Mouse (Mus musculus) ovary, postnatal 36 days (tissue): ENCODE data around the gene Aptx.

Experiments used
- DNase-seq: peaks from one replicate; pipeline ENCODE4 v3.0.0; 2022; ENCODE audit warnings: low spot score, mixed read lengths

Aptx gene

DNA sequence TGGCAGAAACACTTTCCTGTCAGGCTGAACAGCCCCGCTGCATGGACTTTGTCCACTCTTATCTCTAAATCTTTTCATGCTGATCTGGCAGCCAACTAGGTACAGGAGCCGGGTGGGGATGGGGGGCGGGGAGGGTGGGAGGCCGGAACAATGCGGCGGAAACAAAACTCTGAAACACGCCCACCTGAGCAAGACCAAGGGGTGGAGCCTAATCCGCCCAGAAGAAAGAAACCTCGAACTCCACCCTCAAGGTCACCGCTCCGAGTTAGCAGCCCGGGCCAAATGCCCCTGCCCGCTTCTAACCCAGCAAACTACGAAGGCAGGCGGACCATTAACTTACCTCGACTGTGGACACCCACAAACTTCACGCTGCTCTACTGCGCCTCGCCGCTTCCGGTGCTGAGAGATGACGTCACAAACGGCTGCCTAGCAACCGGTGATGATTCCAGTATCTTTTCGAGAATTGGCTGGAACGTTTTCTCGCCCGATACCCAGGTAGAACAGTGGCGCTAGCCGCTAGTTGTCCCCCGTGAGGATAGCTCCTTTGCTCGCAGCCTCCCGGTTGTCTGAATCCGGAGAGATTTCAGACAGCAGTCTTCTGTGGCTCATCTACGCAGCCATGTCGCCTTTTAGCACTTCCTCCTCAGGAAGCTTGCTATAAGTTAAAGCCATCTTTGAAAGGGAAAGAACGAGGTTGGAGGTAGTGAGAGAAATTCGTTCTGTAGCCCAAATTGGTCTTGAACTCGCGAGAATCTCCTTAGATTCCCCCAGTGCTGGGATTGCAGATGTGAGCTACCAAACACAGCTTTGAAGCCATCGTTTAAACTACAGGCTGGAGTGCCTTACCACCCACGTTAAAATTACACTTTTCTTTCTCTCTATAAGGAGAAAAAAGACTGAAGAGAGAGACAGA is at the start of gene Aptx:
Aptx (minus strand) TSS at position 398 of the 913 bp plus-strand sequence.
- peak; percentile 93 for DNase-seq

DNA sequence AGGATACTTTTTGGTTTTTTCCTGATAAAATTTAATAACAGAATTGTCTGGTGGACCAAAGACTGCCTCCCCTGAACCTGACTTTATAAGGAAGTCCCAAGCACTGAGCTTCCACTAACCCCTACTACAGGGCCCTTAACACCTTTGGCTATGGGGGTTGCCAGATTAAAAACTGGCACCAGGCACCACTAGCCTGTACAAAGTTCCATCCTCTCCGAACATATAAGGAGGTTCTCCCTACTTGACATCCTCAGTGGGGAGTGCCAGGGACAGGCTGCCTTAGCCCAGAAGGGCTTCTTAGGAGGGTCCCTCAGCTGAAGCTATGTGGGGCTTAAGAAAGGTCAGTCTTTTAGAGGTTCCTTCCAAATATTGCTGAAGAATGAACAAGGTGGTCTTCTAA is 32.4 kb upstream of the Aptx start:
- DNase-seq, result no peak

DNA sequence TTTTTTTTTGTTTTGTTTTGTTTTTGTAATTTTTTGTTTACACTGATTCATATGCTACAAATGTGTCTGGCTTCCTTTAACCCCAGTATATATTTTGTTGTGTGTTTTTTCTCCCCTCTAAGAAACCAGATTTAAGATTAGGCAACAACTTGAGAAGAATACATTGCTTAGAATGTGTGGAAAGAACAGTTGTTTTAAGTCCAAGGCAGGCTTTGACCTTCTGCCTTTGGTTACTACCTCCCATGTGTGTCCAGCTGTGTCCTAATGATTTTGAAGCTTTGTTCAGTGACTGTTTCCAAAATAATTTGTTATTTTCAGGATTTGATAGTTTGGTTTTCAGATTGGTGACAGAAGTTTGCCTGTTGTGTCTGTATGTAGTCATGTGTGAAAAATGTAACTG is 28.3 kb upstream of the Aptx start:
- DNase-seq, result no peak

DNA sequence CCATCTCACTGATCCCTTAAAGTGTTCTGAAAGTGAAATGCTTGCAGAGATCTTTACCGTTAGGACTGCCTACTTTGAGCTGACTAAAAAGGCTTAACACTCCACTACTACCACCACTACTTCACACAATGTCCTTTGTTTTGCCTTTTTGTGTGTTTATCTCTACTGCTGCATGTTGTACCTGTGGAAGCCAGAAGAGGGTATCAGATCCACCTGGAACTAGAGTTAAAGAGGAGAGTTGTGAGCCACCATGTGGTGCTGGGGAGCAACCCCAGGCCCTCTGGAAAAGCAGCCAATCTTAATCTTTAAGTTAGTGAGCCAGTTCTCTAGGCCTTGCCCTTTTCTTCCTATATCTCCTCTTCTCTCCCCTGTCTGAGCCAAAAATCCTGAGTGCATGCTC is 24.3 kb upstream of the Aptx start:
- DNase-seq, result no peak

DNA sequence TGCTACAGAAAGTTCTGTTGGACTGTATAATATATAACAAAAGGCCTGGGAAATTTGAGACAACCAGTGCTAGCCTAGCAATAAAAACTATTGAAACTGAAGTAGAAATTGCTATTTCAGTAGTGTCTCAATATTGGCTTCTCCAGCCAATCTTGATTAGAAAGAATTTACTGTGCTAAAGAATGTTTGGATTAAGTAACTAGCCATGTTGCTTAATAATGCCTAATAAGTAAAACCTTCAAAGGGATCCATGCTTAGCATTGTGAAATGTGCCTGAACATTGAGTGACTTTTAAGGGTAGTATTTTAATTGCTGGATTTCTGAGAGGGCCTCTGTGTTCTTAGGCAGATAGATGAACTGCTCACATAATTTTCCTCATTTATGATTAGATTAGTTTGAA is 22.6 kb upstream of the Aptx start:
- DNase-seq, result no peak

DNA sequence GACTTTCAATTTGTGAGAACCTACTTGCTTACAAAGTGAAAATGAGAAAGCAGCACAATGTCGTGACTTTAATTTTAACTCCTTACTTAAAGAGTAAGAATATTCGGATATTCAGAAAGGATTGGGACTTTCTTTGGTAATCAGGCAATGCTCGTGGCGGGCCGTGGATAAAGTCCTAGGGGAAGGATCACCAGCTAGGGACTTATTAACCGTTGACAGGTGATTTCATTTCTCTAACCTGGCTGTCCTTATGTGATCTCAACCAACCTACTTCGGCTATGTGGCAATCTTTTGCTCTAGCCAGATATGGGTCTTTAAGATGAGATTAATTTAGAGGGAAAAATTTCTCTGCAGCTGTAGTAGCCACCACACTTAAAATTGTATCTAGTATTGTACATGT is 22.1 kb upstream of the Aptx start:
- no peak for DNase-seq

DNA sequence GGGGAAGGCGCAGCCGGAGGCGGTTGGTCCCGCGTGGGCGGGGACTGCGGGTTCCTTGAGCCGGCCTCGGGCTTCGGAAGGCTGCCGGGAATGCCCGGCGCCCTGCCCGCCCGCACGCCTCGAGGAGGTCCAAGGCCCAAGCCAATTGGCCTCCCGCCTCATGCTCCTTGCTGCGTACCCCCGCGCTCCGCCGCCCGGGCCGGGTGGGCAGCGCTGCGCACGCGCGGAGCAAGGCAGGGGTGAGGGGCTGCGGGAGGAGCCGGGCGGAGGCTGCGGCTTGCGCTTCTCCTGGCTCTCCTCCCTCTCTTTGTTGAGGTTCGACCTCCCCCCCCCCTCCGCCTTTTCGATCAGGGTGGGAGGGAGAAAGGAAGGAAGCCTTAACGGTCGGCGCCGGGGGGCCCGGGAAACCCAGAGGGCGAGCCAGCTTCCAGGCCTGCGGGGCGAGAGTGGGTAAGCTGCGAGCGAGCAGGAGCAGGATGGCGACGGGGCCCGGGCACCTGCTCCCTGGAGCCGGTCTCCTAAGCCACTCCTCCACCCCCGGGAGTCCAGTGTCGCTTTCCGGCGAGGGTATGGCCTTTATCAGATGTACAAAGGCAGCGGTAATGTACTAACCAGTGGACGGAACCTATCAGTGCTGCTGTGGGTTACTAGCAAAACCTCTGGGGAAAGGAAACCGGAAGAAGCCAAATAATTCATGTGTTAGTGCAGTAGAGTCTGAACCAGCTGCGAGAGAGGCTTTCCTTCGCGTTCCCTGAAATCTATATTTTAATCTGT is 19.9 kb upstream of the Aptx start:
- DNase-seq, result peak; percentile 81

DNA sequence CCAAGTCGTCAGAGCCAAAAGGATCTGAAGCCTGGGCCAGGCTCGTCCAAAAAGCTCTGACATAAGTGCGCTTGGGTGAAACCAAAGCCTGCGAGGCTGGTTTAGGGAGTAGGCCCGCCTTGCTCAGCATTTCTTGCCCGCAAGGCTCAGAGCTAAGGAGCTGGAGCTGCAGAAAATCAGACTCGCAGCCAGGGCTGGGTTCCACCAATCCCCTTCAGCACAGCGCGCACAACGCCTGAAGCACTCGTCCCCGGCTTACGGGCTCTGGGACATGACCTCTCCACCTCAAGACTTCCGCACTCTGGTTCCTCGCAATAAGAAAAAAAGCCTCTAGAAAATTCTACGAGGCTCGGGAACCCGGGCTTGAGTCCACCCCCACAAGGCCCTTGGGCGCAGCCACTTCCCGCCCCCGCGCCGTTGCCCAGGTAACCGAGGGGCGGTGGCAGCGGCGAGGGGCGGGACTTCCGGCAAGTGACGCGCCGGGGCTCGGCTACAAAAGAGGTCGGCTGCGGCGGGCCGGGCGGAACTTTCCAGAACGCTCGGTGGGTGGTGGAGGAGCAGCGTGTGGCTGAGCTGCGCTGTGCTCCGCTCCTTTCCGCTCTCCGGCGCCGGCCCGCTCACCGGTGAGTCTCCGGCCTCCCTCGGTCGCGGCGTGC is 19.1 kb upstream of the Aptx start, which contains the start of gene Dnaja1:
Dnaja1 (plus strand) TSS at position 140 of the 656 bp plus-strand sequence.
- peak; percentile 99 for DNase-seq

DNA sequence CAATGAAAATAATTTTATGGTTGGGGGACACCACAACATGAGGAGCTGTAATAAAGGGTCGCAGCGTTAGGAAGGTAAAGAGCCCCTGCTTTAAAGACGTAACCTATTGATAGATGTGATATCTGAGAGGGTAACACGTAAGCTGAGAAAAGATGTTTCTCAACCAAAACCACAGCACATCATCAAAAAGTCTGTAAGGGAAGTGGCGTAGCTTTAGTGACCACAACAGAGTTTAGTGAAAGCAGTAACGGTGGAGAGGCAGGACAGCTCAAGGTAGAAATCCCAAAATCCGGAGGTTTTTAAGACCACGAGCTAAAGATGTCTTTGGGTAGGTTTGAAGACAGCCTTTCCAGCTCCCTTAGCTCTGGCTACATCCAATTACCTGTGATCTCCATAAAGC is 17.9 kb upstream of the Aptx start:
- DNase-seq, result no peak

DNA sequence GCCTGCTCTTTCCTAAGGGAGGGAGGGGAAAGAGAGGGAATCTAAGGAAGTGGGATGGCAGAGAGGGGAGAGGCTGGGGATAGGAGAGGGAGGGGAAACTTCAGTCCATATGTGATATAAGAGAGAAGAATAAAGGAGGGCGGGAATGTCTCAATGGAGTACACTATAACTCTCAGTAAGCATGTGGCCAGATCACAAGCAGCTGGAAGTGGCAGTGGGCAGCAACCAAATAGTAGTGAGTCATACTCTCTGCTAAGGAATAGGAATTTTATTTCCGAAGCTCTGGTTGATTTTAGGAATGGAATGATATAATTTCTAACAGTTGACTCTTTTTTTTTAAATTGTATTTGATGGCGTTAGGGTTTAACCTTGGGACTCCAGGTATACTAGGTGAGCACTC is 14.1 kb upstream of the Aptx start:
- no peak for DNase-seq

DNA sequence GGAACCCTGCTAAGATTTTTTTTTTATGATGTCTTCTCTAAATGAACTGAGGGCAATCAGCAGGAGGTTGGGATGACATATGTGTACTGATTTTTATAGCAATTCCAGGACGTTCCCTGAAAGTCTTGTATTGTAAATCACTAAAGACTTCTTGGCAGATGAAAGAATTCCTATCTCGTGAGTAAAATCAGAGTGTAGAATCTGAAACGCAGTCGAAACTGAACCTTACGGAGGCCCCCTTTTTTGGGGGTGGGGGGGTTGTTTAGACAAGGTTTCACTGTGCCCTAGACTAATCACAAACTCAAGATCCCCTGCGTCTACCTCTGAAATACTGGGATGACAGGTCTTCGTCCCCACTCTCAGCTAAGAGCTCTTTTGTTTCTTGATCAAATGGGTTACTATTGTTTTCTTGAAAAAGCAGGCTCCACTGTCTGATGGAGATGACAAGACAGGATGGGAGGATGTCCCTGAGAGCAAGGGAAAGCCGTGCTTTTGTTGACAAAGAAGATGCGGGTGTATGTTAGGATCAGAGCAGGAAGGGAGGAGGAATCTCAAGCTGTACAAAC is 799 bp upstream of the Aptx start:
- DNase-seq, result no peak

DNA sequence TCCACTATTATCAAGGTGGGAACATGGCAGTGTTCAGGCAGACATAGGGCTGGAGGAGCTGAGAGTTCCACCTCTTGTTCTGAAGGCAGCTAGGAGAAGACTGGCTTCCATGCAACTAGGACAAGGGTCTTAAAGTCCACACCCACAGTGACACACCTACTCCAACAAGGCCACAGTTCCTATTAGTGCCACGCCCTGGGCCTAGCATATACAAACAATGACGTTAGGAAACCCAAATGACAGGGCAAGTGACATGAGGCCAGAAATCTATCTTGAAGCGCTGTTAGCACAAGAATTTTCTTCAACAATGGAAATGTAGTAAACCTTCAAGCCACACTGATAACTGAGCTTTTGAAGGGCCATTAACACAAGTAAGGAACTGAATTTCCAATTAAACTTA is 1.2 kb downstream of the Aptx start:
- DNase-seq, result no peak

DNA sequence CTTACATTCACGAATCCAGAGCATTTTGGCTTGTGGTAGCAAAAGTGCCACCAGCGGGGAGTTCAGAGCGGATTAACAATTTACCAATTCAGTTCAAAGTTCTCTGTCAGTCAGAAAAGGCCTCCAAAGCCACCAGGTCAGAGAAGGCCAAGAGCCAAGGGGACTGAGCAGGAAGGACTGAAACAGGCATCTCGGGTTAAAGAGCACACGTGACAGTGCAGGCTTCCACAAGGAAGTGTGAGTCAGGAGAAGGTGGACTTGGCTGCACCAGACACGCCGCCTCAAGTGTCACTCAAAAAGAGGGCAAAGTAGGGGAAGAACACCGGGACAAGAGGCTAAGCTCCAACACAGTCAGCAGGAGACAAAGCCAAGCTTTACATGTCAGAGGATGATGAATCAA is 2.8 kb downstream of the Aptx start:
- DNase-seq, result no peak

DNA sequence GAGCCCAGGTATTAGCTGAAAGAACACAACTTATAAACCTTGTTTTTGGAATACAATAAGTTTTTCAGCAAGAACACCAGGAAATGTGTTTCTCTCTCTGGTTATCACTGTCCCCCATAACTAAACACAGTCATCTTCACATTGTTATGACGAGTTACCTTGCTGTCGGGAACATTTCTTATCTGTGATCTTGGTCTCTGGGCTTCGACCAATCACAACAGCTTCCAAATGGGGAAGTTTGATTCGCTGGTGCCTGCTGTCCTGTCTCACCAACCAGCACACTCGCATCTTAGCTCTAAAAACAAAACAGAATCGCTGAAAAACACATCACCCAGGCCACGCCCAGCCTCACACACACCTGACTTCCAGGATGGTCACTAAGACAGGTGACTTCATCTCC is 5.9 kb downstream of the Aptx start:
- no peak for DNase-seq

DNA sequence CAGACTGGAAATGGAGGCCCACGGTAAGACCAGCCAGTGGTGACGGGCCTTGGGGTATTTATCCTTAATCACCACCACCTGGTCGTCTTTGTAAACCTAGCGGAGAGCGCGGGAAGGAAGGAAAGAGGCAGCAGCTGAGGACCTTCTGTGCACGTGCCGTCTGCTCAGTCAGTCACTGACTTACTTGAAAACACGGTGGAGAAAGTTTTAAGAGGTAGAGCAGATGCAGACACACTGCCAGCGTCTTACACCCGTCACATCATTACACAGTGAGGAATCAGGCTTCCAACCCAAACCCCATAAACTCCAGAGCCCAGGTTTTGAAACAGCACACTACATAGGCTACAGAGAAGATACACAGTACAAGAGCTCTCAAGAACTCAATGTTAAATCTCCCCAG is 11.9 kb downstream of the Aptx start:
- DNase-seq, result no peak

DNA sequence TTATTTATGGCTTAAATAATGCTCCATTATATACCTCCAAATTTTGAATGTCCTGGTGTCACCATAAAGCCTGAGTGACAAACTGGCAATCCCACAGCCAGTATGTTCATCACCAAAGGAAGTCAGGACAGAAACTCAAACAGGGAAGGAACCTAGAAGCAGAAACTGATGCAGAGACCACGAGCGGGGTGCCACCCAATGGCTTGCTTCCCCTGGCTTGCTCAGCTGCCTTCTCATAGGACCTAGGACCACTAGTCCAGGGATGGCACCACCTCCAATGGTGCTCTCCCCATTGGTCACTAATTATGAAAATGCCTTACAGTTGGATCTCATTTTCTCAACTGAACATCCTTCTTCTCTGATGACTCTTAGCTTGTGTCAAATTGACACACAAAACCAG is 19.7 kb downstream of the Aptx start:
- no peak for DNase-seq

DNA sequence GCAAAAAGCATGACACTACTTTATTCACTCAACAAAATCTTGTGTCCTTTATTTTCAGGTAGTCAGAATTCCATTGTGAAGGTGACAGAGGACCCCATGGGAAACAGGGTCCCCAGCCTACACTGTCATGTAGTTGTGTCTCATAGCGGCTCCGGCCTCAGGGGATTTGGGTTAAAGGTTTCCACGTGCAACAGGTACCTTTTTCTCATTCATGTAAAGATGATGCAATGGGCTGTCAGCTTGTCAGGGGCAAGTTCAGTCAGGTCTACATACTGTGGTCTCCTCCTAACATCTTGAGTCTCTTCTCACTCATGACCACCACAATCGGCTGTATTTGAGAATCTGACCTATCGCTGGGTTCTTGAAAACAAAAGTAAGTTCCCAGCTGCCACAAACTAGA is 20.6 kb downstream of the Aptx start:
- no peak for DNase-seq

DNA sequence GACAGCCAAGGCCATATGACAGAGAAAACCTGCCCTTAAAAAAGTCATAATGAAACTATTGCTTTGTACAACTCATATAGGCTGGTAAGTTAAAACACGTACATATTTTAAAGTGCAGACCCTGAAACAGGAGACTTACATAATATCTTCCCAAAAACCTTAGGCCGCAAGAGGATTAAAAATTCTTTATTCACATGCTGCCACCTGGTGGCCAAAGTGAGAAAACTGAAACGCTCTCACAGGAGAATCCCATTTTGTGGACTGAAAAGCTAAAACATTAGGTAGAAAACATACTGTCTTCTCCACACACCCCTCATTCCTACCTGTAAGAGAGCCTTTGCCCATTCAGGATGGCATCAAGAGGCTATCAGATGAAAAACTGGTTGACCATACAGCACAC is 21.1 kb downstream of the Aptx start:
- DNase-seq, result peak; percentile 32

DNA sequence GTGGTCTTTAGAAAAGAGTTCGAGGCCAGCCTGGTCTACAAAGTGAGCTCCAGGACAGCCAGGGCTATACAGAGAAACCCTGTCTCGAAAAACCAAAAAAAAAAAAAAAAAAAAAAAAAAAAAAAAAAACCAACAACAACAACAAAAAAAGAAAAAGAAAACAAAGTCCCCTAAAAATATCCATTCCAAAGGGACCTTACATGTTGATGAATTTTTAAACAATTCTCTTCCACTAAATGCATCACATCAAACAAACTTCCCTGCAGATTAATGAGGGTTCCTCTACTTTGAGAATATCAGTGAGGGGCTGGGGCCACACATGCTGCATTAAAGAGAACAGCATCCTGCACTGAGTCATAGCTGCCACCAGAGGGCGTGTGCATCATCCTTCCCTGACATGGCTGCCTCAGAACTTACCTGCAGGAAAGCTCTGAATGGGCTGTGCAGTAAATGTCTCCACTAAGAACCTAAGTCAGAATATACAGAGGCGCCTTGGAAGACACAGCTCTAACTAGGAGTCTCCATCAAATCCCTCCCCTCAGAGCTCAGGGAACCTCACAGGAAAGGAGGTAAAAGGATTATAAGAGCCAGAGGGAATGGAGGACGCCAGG is 22.6 kb downstream of the Aptx start:
- no peak for DNase-seq

DNA sequence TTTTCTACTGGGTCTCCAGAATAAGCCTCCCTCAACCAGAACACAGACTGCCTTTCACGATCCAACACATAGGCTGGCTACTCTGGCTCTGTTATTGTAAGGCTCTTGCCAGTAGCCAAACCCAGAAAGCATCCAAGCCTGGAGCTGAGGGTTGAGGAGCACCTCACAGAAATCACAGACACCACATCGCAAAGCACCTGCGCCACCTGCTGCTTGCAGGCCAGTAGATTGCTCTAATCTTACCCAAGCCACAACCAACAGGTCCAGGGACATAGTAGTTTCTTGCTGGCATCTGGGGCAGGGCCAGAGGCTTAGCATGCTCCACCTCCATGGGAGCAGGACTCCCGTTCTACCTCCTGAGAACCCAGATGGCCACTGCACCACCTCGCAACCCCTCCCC is 25.9 kb downstream of the Aptx start:
- peak; percentile 45 for DNase-seq

DNA sequence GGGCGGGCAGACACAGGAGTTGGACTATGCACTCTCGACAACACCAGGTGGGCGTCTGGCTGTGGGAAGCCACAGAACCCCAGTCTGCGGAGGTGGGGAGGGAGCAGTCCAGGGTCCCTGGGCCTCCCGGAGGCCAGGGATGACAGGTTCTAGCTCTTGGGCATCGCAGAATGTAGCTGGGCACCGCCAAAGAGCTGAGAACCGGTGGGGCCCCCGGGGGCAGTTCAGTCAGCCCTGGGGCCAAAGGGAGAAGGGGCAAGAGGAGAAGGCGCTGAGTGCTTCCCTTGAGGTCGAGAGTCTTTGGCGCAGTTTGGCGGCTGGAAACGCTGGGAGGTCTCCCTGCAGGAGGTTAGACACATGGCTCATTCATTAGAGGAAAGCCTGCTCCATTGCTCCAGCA is 26.7 kb downstream of the Aptx start:
- DNase-seq, result no peak

DNA sequence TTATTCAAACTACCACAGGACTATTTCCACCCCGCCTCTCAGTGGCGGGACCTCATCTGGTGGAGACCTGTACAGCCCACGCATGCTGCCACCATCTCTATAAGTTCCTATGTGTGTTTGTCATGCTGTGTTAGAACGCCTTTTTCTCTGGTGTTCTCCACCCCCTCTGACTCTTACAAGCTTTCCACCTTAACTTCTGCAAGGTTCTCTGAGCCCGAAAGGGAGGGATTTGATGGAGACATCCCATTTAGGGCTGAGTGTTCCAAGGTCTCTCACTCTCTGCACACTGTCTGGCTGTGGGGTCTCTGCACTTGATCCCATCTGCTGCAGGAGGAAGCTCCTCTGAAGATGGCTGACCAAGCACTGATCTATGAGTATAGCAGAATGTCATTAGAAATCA is 29.5 kb downstream of the Aptx start:
- no peak for DNase-seq
